Mouse (Mus musculus) CD4-positive, CD25-positive, alpha-beta regulatory T cell, adult 4 months (primary cell): ENCODE data around the gene Nedd9. TPM values are rescaled to one million over a fixed set of nuclear protein-coding genes. Genes with fewer than 3 reads are reported as not detected.
A peak's percentile ranks its signal among the peaks of the same experiment; 100 is the strongest.

Experiments used
- ATAC-seq: one replicate; pipeline ENCODE4 v1.8.0; 2017
- polyA plus RNA-seq, 2 experiments: library from polyadenylated mRNA; unstranded; fragments of 100-300 nt; shearing (Covaris generic); gene quantifications; one replicate each; pipeline ENCODE4 v1.2.1; 2017

The Nedd9 gene
- polyA plus RNA-seq, 2 experiments from 2014 or later, result 122 to 144 TPM

DNA sequence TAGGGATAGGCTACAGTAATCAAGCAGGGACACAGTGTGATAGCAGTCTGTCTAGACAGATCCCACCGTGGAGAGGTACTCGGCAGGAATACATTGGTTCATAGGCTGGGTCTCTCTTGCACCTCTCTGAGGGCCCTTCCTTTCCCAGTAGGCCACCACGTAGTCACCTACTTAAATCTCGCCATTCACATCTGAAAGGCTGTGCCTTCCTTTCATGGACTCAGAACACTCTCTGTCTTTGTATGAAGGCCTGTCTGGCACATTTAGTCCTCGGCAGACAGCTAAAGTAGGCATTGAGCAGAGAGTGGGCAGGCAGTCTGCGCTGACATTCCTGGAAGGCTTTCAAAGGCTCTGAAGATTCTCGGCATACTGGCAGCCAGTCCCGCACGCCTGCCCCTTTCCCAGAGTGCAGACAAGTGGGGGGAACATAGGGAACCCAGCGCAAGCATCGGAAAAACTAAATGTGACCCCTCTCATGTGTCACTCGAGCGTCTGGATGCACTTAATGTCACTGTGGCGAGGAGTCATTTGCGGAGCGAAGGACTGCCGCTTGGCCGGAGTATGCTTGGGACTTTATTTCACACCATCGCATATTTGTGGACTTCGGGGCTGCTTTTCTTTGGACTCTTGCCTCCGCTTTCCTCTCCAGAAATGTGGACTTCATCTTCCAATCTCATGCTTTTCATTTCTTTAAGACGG, 147.4 kb downstream of the Nedd9 start:
- ATAC-seq, result no peak

- ATAC-seq, result no peak
Measured at GRCm38 (mm10) chr13:41339195-41339594, 148.0 kb downstream of the Nedd9 start.

DNA sequence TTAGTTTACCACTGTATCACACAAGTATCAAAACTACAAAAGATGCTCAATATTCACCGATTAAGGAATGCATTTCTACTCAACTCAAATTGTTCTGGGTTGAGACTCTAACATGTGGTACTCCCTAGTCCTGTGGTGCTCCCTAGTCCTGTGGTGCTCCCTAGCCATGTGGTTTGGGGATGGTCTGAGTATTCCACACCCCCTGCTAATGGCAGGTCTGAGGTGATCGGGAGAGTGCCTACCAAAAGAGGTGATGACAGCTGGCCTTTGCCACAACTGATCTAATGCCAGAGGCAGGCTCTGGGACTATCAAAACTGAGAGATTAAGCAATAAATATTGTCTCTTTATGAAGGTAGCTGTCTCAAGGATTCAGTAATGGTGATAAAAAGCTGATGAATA, 149.8 kb downstream of the Nedd9 start:
- no peak for ATAC-seq

DNA sequence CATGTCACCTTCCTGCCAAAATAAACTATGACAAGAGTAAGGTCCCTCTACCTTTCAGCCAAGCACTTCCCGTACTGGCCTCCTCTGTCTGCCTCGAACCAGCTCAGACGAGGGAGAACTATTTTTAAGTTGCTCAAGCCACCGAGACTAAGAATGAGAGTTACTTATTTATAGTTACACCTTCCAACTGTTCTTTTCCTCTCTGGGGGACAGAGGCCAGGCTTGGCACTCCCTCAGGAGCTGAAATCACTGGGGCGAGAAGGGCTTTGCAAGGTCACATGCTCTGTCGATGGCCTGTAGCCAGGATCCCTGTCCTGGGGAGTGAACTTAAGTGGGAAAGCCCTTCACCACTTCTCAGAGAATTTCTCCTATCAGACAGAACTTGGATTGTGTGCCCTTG, 150.9 kb downstream of the Nedd9 start:
- no peak for ATAC-seq

- ATAC-seq, result no peak
Measured at GRCm38 (mm10) chr13:41335767-41336166, 151.4 kb downstream of the Nedd9 start.

GRCm38 (mm10) chr13:41334641-41335000, 152.5 kb downstream of the Nedd9 start:
- ATAC-seq, result no peak

DNA sequence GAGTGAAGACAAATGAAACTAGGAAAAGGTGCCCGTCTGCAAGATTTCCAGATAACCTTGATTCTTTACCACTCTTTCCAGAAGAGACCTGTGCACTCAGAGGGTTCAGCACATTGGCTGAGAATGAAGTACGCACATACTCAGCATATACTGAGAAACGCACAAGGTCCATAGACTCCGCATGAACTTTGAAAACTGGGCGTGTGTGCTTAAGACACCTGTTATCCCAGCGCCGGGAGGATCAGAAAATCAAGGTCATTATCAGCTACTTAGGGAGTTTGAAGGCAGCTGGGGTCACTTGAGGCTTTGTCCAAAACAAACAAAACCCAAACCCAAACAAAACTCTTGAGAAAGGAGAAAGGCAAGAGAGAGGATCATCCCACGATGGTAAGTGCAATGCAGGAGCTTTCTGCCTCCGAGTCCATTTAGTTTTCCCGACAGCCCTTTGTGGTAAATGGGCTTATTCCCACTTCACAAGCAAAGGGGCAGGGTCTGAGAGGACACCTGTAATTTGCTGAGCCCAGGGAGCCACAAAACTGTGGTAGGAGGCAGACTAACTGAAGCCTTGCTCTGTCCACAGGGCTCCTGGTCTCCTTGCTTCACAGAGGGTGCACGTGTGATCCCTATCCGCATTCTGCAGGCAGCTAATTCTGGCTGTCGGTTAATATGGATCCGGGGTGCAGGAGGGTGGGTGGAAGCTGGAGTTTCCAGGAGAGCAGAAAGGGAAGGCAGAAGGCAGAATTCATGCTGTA, 153.1 kb downstream of the Nedd9 start:
- no peak for ATAC-seq

DNA sequence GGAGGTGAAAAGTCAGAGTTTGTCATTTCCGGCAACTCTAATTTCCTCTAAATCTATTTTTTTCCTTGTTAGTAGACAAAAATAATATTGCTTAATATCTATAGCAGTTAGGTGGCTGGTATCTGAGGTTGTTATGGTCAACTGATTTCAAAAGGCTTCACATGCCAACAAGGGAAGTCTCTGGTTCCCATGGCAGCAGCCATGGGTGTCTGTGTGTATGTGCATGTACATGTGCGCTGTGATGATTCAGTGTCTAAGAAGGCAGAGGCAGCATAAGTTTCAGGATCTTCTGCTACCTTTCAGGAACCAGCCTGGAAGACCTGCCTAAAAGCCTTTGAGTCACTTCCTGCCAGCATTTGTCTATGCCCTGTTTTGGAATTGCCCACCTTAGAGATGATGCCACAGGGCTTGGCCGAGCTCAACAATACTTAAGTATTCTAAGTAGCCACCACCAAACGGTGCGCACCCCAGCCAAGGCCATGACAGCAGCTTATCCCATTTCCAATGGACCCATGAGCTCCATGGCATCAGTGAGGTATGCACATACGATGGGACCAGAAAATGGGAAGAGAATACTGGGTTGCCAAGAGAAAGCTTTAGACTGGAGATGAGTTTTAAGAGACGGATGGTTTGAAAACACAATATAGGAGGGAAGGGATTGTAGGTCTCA, 155.4 kb downstream of the Nedd9 start:
- ATAC-seq, result no peak

- ATAC-seq, result no peak
Measured at GRCm38 (mm10) chr13:41330589-41331345, 156.4 kb downstream of the Nedd9 start.

DNA sequence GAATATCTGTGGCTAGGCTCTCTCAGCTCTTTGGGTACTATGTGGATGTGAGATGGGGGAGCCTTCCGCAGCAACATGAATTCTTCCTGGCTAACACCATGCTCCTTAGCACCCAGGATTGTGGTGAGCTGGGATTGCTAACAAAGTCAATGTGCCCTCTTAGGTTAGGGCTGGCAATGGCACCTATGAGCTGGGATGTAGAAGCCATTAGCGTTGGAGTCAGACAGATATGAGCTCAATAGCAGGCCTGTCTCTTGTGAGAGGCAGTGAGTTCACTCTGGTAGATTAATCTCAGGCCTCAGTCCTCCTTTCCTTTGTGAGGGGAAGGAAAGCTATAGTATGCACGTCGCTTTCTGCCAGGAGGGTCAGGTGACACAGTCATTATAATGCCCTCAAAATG, 157.1 kb downstream of the Nedd9 start:
- no peak for ATAC-seq

- ATAC-seq, result no peak
Measured at GRCm38 (mm10) chr13:41328481-41328880, 158.7 kb downstream of the Nedd9 start.

- no peak for ATAC-seq
Measured at GRCm38 (mm10) chr13:41327546-41327945, 159.6 kb downstream of the Nedd9 start.

- no peak for ATAC-seq
Measured at GRCm38 (mm10) chr13:41326134-41326533, 161.0 kb downstream of the Nedd9 start.

- ATAC-seq, result no peak
Measured at GRCm38 (mm10) chr13:41325346-41325745, 161.8 kb downstream of the Nedd9 start.

- no peak for ATAC-seq
Measured at GRCm38 (mm10) chr13:41324631-41325030, 162.5 kb downstream of the Nedd9 start.

DNA sequence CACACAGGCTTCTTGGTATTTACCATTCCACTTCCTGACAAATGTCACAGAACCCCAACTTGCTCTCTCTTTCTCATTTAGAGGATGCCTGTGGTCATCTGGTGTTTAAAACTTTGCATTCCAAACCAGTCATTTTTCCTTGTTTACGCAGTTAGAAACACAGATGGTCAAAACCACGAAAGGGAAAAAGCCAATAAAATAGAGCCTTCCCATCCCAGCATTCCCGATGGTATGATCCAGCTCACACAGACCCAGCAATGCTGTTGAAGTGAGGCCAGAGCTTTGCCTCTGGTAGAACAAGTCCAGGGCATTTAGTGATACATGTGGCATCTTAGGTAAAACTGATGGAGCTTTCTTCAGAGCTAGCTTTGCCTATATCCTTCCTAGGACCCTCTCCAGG, 165.7 kb downstream of the Nedd9 start:
- ATAC-seq, result no peak

DNA sequence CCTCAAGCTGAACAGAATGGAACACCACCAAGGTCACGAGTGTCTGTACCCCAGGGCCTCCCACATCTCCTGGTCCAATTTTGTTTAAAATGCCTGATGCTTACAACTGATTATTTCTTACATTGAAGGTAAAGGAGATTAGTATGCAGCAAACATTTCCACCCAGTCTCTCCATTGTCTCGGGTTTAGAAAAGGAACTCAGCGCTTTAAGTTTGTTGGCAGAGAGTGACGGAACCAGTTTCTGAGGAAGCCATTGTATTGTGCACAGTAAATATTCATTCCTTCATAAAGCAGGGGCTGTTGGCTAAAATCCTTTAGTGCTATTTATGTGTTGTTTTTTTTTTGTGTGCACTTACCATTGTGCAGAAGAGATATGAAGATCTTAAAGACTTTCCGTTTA, 166.4 kb downstream of the Nedd9 start:
- ATAC-seq, result no peak

GRCm38 (mm10) chr13:41302716-41303115, 184.4 kb downstream of the Nedd9 start:
- peak; percentile 90 for ATAC-seq

DNA sequence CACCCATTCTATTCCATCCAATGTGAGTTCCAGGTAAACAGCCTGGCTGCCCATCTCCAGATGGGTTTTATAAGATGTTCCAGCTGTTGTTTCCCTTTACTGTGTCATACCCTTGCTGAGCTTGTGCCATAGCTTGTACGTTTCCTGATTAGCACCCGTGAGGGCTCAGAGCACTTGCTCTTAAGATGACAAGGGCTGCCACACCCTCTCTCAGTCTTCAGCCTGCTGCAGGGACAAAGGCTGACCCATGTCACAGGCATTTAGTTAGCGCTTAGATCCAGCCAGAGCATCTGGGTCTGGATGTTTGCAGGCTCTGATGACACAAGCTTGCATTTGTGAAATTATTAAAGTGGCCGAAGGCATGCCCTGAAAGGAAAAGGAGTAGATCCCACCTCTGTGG, 187.1 kb downstream of the Nedd9 start:
- ATAC-seq, result no peak

DNA sequence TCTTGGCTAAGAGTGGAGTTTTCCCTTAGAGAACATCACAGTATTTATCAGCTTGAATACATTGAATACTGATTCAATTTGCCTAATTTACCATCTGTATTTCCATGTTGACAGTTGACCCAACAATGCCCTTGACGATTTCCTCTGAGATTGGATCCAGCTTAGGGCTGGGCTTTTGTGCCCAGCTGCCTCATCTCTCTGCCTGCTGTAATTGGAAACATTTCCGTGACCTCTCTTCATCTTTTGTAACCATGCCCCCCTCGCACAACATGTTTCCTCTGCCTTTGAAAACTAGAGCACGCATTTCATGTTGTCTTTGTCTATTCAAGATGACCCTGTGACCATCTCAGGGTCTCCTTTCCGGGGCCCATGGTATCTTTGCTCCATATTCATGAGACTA, 188.2 kb downstream of the Nedd9 start:
- no peak for ATAC-seq

GRCm38 (mm10) chr13:41298533-41298932, 188.6 kb downstream of the Nedd9 start:
- ATAC-seq, result no peak

DNA sequence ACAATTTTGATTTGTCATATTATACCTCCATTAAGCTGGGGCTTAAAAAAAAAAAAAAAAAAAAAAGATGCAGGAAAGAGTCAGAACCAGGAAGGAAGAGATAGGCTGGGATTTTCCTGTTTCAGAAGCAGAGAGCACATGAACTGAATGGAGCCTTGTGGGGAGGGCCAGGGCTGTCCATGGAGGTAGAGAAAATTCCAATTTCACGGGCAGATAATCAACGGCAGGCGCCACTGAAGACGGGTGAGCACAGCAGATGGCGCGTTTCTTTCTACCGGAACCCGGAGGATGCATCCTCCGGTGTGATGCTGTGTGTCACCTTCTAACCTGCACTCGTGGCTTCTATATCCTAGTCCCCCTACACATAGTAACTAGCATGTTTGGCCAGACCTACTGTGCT, 190.8 kb downstream of the Nedd9 start:
- no peak for ATAC-seq

DNA sequence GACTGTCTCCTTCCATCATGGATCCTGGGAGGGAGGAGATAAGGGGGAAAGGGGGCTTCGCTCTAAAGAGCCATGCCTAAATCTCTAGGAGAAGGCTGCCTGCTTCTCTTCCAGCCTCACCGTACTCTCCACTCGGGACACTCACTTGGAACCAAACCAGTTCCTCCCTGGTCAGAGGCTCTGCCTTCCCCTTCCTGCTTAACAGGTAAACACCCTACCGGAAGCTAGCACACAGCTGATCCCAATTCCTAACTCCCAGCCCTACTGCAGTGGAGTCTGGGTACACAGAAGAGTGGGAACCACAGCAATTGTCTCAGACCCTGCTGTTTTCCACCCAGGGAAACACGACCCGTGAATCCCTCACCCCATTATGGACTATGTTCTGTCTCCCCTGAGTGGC, 191.3 kb downstream of the Nedd9 start:
- no peak for ATAC-seq
